Mouse (Mus musculus) forebrain, embryonic 12.5 days (tissue): ENCODE measurements around the gene Stat2. TPM values are rescaled to one million over a fixed set of nuclear protein-coding genes. Genes with fewer than 3 reads are reported as not detected.
A peak's percentile ranks its signal among the peaks of the same experiment; 100 is the strongest.

ENCODE experiments used
- ATAC-seq: fragments of 200-750 bp; cut with Nextera tagmentation; 2 replicates; pipeline ENCODE4 v1.8.0; 2017; ENCODE audit warnings: moderate TSS enrichment; ENCODE audit not compliant: low FRiP score
- H3K27ac ChIP-seq: fragments of 300-500 bp; sonication (generic); 2 replicates; pipeline ENCODE4 v1.5.1; 2016; ENCODE audit warnings: mild to moderate bottlenecking
- H3K27me3 ChIP-seq: fragments of 300-500 bp; sonication (generic); 2 replicates; pipeline ENCODE4 v1.6.1; 2016; ENCODE audit warnings: mild to moderate bottlenecking
- H3K36me3 ChIP-seq: fragments of 300-500 bp; sonication (generic); replicated peaks from 2 replicates; pipeline ENCODE4 v1.6.1; 2016; ENCODE audit warnings: mild to moderate bottlenecking
- H3K4me1 ChIP-seq: fragments of 300-500 bp; sonication (generic); 2 replicates; pipeline ENCODE4 v1.6.1; 2016
- H3K4me2 ChIP-seq: fragments of 300-500 bp; sonication (generic); 2 replicates; pipeline ENCODE4 v1.6.1; 2016; ENCODE audit warnings: mild to moderate bottlenecking, moderate library complexity
- H3K4me3 ChIP-seq: fragments of 300-500 bp; sonication (generic); replicated peaks from 2 replicates; pipeline ENCODE4 v1.5.1; 2016; ENCODE audit warnings: mild to moderate bottlenecking
- H3K9ac ChIP-seq: fragments of 300-500 bp; sonication (generic); 2 replicates; pipeline ENCODE4 v1.6.1; 2016; ENCODE audit warnings: mild to moderate bottlenecking
- H3K9me3 ChIP-seq: fragments of 300-500 bp; sonication (generic); 2 replicates; pipeline ENCODE4 v1.6.1; 2016
- WGBS: fragments of 180-500 bp; shearing (Covaris S2); methylation state at CpG from one replicate; pipeline ENCODE4 v1.1.7; 2016; 5-methylcytosine and 5-hydroxymethylcytosine counted together
- polyA plus RNA-seq: library from polyadenylated mRNA; unstranded; fragments of >200 nt; fragmentation: Nextera tagmentation; extraction: Ambion mirVana; gene quantifications from 2 replicates; pipeline ENCODE4 v1.2.1, GENCODE M21; 2016

Gene Stat2
- polyA plus RNA-seq, result 18.5 and 18.7 TPM in 2 replicates

GRCm38 (mm10) chr10:128270287-128270841, at the start of gene Stat2:
Stat2 (plus strand) TSS chr10:128270559.
- Histone ChIP-seq H3K27me3 (0 out of 2 replicates have a peak, but pooled peaks cover 12% of the 10 kb centered on the region), H3K36me3 (no peaks in the 10 kb centered on the region), H3K27ac (peak within 1 kb of the TSS; percentile 69), H3K4me3 (peak within 1 kb of the TSS; percentile 76), H3K4me2 (peak within 1 kb of the TSS; percentile 66), H3K9me3 (no peaks in the 10 kb centered on the region), H3K9ac (peak within 1 kb of the TSS; percentile 75), H3K4me1 (peaks cover 3% of the 10 kb centered on the region; the same call in 1 of the 2 replicates)
- peak; percentile 99 for ATAC-seq
- WGBS, result 0% methylated on average over 43 of the region's 43 CpGs

- Histone ChIP-seq H3K4me1 (peaks cover 16% of the 10 kb centered on the region), H3K4me3 (no peak overlapping the region), H3K9ac (no peak overlapping the region), H3K27ac (no peak overlapping the region), H3K9me3 (no peaks in the 10 kb centered on the region), H3K27me3 (peaks cover 6% of the 10 kb centered on the region), H3K36me3 (no peaks in the 10 kb centered on the region), H3K4me2 (no peak overlapping the region)
- no peak for ATAC-seq
- 75% methylated on average over 16 of the region's 16 CpGs for WGBS
Observed at GRCm38 (mm10) chr10:128221533-128222286, 48.6 kb upstream of the Stat2 start.

- H3K27ac ChIP-seq, result 0 out of 2 replicates have a peak overlapping the region, but pooled peaks have one; percentile 0
- H3K9ac ChIP-seq, result no peak overlapping the region
- peaks cover 16% of the 10 kb centered on the region for H3K4me1 ChIP-seq
- WGBS, result 36% methylated on average over 5 of the region's 5 CpGs
- H3K4me2 ChIP-seq, result no peak overlapping the region
- no peaks in the 10 kb centered on the region for H3K9me3 ChIP-seq
- no peak for ATAC-seq
- H3K4me3 ChIP-seq, result no peak overlapping the region
- H3K36me3 ChIP-seq, result no peaks in the 10 kb centered on the region
- peaks cover 6% of the 10 kb centered on the region for H3K27me3 ChIP-seq
Observed at GRCm38 (mm10) chr10:128225064-128225463, 45.3 kb upstream of the Stat2 start.

- peaks cover 6% of the 10 kb centered on the region for H3K27me3 ChIP-seq
- no peak within 1 kb of the TSS; the same call in 1 of the 2 replicates for H3K9ac ChIP-seq
- H3K4me3 ChIP-seq, result no peak within 1 kb of the TSS
- WGBS, result 27% methylated on average over 4 of the region's 4 CpGs
- H3K9me3 ChIP-seq, result no peaks in the 10 kb centered on the region
- 0 out of 2 replicates have a peak within 1 kb of the TSS, but pooled peaks have one; percentile 0 for H3K27ac ChIP-seq
- no peak within 1 kb of the TSS for H3K4me2 ChIP-seq
- no peak for ATAC-seq
- H3K36me3 ChIP-seq, result no peaks in the 10 kb centered on the region
- peaks cover 16% of the 10 kb centered on the region for H3K4me1 ChIP-seq
Observed at GRCm38 (mm10) chr10:128225538-128225937, 44.8 kb upstream of the Stat2 start, which contains the start of gene Mip. Mip (plus strand) TSS chr10:128225838.

GRCm38 (mm10) chr10:128227592-128227991, 42.8 kb upstream of the Stat2 start:
- Histone ChIP-seq H3K4me2 (no peak overlapping the region), H3K4me1 (peaks cover 27% of the 10 kb centered on the region), H3K36me3 (no peaks in the 10 kb centered on the region), H3K27me3 (peaks cover 6% of the 10 kb centered on the region), H3K9me3 (no peaks in the 10 kb centered on the region), H3K27ac (no peak overlapping the region), H3K9ac (no peak overlapping the region), H3K4me3 (no peak overlapping the region)
- no peak for ATAC-seq
- WGBS, result 87% methylated on average over 9 of the region's 9 CpGs

GRCm38 (mm10) chr10:128228009-128228408, 42.4 kb upstream of the Stat2 start:
- Histone ChIP-seq H3K9ac (no peak overlapping the region), H3K36me3 (no peaks in the 10 kb centered on the region), H3K9me3 (no peaks in the 10 kb centered on the region), H3K27me3 (peaks cover 6% of the 10 kb centered on the region), H3K4me1 (peaks cover 31% of the 10 kb centered on the region), H3K4me2 (no peak overlapping the region), H3K27ac (no peak overlapping the region), H3K4me3 (no peak overlapping the region)
- 93% methylated on average over 8 of the region's 8 CpGs for WGBS
- ATAC-seq, result no peak

GRCm38 (mm10) chr10:128230582-128230981, 39.8 kb upstream of the Stat2 start:
- H3K4me1 ChIP-seq, result peaks cover 22% of the 10 kb centered on the region
- H3K36me3 ChIP-seq, result 0 out of 2 replicates have a peak, but pooled peaks cover 2% of the 10 kb centered on the region
- H3K27ac ChIP-seq, result 0 out of 2 replicates have a peak overlapping the region, but pooled peaks have one; percentile 8
- no peak overlapping the region; the same call in 1 of the 2 replicates for H3K4me2 ChIP-seq
- H3K4me3 ChIP-seq, result no peak overlapping the region
- no peak overlapping the region for H3K9ac ChIP-seq
- ATAC-seq, result no peak
- 85% methylated on average over 12 of the region's 12 CpGs for WGBS
- H3K9me3 ChIP-seq, result no peaks in the 10 kb centered on the region
- peaks cover 2% of the 10 kb centered on the region for H3K27me3 ChIP-seq

- peak overlapping the region; percentile 81 for H3K4me3 ChIP-seq
- H3K36me3 ChIP-seq, result 0 out of 2 replicates have a peak, but pooled peaks cover 2% of the 10 kb centered on the region
- peaks cover under 1% of the 10 kb centered on the region for H3K27me3 ChIP-seq
- no peaks in the 10 kb centered on the region for H3K9me3 ChIP-seq
- H3K4me2 ChIP-seq, result peak overlapping the region; percentile 66
- H3K27ac ChIP-seq, result peak overlapping the region; percentile 96
- peak overlapping the region; percentile 82 for H3K9ac ChIP-seq
- ATAC-seq, result no peak
- WGBS, result 22% methylated on average over 5 of the region's 5 CpGs
- H3K4me1 ChIP-seq, result peaks cover 21% of the 10 kb centered on the region
Observed at GRCm38 (mm10) chr10:128231146-128231545, 39.2 kb upstream of the Stat2 start.

GRCm38 (mm10) chr10:128231697-128232419, 38.5 kb upstream of the Stat2 start, which contains the start of gene Timeless:
Timeless (plus strand) TSS chr10:128232065.
- Histone ChIP-seq H3K27ac (peak within 1 kb of the TSS; percentile 96), H3K4me3 (peak within 1 kb of the TSS; percentile 81), H3K9ac (peak within 1 kb of the TSS; percentile 82), H3K27me3 (no peaks in the 10 kb centered on the region), H3K36me3 (0 out of 2 replicates have a peak, but pooled peaks cover 2% of the 10 kb centered on the region), H3K4me1 (peaks cover 24% of the 10 kb centered on the region), H3K9me3 (no peaks in the 10 kb centered on the region), H3K4me2 (peak within 1 kb of the TSS; percentile 66)
- peak; percentile 93 for ATAC-seq
- WGBS, result under 1% methylated on average over 54 of the region's 58 CpGs

GRCm38 (mm10) chr10:128232420-128232985, 37.9 kb upstream of the Stat2 start:
- peak overlapping the region; percentile 82 for H3K9ac ChIP-seq
- H3K4me2 ChIP-seq, result peak overlapping the region; percentile 66
- 0 out of 2 replicates have a peak, but pooled peaks cover 2% of the 10 kb centered on the region for H3K36me3 ChIP-seq
- under 1% methylated on average over 14 of the region's 14 CpGs for whole genome bisulfite sequencing
- peaks cover 24% of the 10 kb centered on the region for H3K4me1 ChIP-seq
- no peaks in the 10 kb centered on the region for H3K27me3 ChIP-seq
- no peaks in the 10 kb centered on the region for H3K9me3 ChIP-seq
- ATAC-seq, result peak; percentile 39
- H3K27ac ChIP-seq, result peak overlapping the region; percentile 96
- H3K4me3 ChIP-seq, result peak overlapping the region; percentile 81

- H3K4me1 ChIP-seq, result peaks cover 17% of the 10 kb centered on the region; the same call in 1 of the 2 replicates
- 34% methylated on average over 4 of the region's 4 CpGs for WGBS
- no peaks in the 10 kb centered on the region for H3K27me3 ChIP-seq
- no peak overlapping the region for H3K9ac ChIP-seq
- peak overlapping the region; percentile 65 for H3K27ac ChIP-seq
- no peak overlapping the region for H3K4me3 ChIP-seq
- H3K4me2 ChIP-seq, result no peak overlapping the region
- H3K36me3 ChIP-seq, result peaks cover 25% of the 10 kb centered on the region
- no peak for ATAC-seq
- no peaks in the 10 kb centered on the region for H3K9me3 ChIP-seq
Observed at GRCm38 (mm10) chr10:128236321-128236720, 34.0 kb upstream of the Stat2 start.
